Mouse (Mus musculus) bone marrow, adult 2 months (tissue): ENCODE data around the gene Plcb4.

Source experiments
- CTCF ChIP-seq: fragments of 200-500 bp; IDR thresholded peaks from 2 replicates; pipeline ENCODE4 v1.5.1; 2011; ENCODE audit warnings: low read length, control low read depth; ENCODE audit not compliant: control insufficient read depth, insufficient read depth
- POLR2A ChIP-seq: fragments of 200-500 bp; IDR thresholded peaks from 2 replicates; pipeline ENCODE4 v1.6.1; 2011; ENCODE audit warnings: low read depth, mild to moderate bottlenecking, control low read depth, low read length, borderline replicate concordance; ENCODE audit not compliant: control insufficient read depth

DNA sequence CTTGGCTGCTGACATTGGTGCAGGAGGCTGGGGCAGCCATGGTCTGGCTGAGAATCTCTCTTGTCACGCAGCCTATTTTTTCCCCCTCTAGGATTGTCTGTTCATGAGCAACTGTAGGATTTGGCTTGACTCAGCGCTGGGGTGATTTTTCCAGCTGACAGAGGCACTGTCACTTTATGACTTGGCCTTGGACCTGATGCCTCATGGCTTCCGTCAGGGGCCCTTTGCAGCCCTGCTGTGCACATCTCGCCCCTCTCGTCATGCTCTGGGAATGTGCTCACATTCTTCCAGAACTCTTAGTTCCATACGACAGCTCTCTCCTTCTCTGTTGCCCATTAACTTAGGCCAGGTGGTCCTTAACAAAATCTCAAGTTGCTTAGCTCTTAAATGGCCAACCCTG is 152.0 kb downstream of the Plcb4 start:
- no peak for TF ChIP-seq CTCF
- TF ChIP-seq POLR2A: no peak
